Mouse (Mus musculus): ENCODE measurements around the gene Kcnc1.
A peak's percentile ranks its signal among the peaks of the same experiment; 100 is the strongest.

DNA sequence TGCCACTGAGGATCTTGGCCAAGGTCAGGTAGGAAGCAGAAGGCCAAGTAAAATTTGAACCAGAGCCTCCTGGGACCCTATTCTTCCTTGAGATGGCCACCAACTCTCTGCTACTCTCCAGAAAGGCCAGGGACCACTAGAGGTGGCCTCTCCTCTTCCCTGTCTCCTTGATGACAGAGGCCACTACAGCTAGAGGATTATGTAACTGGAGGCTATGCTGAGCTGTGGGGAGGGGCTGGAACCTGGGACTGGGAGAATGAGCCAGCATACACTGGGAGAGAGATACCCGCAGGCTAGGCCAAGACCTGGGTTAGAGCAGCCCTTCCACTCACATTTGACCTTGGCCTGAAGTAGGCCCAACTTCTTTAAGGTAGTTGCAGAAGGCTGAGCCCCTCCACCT, 3.4 kb downstream of the Kcnc1 start:
- TF ChIP-seq CTCF (IDR thresholded peaks at IDR 0.05; ENCODE audit: borderline replicate concordance, insufficient read depth, low read depth, low read length) (no peak), POLR2A (IDR thresholded peaks at IDR 0.05; ENCODE audit: borderline replicate concordance, insufficient read depth, low read length) (peak; percentile 15; the same call in 1 of the 2 replicates)
